Mouse (Mus musculus) ovary, adult 18-20 months (tissue): ENCODE measurements around the gene Uqcc3.
"Not testable (repeated sequence)": the region's sequence is repeated elsewhere in the genome, so short reads cannot be mapped to it uniquely, and the experiment has no call there.

ENCODE experiments used
- DNase-seq: peaks from one replicate; pipeline ENCODE4 v3.0.0; 2022; ENCODE audit warnings: low spot score, mixed read lengths

The Uqcc3 gene

GRCm38 (mm10) chr19:8895397-8895960 lies 14.8 kb upstream of the Uqcc3 start:
- no peak for DNase-seq

- peak; percentile 63 for DNase-seq
Measured at GRCm38 (mm10) chr19:8892829-8893766, 12.4 kb upstream of the Uqcc3 start, which contains the start of gene Ints5. Gene Ints5, plus strand, starts transcription at chr19:8893005.

GRCm38 (mm10) chr19:8888511-8889385 lies 8.0 kb upstream of the Uqcc3 start, which contains the start of the genes 1810009A15Rik and Gm49416:
Gene 1810009A15Rik, plus strand, starts transcription at chr19:8888853.
Gene Gm49416, plus strand, starts transcription at chr19:8888926.
- peak; percentile 91 for DNase-seq

- DNase-seq: no peak
Measured at GRCm38 (mm10) chr19:8887585-8888463, 7.1 kb upstream of the Uqcc3 start.

GRCm38 (mm10) chr19:8886916-8887584 lies 6.3 kb upstream of the Uqcc3 start:
- no peak for DNase-seq

GRCm38 (mm10) chr19:8883616-8884015 lies 2.9 kb upstream of the Uqcc3 start, which contains the start of the genes Lbhd1 and Gm49403:
Gene Lbhd1, plus strand, starts transcription at chr19:8883732.
Gene Gm49403, plus strand, starts transcription at chr19:8883930.
- no peak for DNase-seq

- no peak for DNase-seq
Measured at GRCm38 (mm10) chr19:8881034-8881392, 290 bp upstream of the Uqcc3 start.

GRCm38 (mm10) chr19:8875031-8875430 lies 5.7 kb downstream of the Uqcc3 start:
- no peak for DNase-seq

GRCm38 (mm10) chr19:8872266-8872840 lies 8.4 kb downstream of the Uqcc3 start:
- no peak for DNase-seq

- DNase-seq: peak; percentile 98
Measured at GRCm38 (mm10) chr19:8871267-8872186, 9.2 kb downstream of the Uqcc3 start, which contains the start of gene Ubxn1. Gene Ubxn1, plus strand, starts transcription at chr19:8871496.

- no peak for DNase-seq
Measured at GRCm38 (mm10) chr19:8870838-8871237, 9.9 kb downstream of the Uqcc3 start.

- not testable (repeated sequence) for DNase-seq
Measured at GRCm38 (mm10) chr19:8870381-8870780, 10.3 kb downstream of the Uqcc3 start.

- no peak for DNase-seq
Measured at GRCm38 (mm10) chr19:8864265-8864664, 16.5 kb downstream of the Uqcc3 start.

- DNase-seq: no peak
Measured at GRCm38 (mm10) chr19:8859018-8859417, 21.7 kb downstream of the Uqcc3 start.

- DNase-seq: no peak
Measured at GRCm38 (mm10) chr19:8857689-8858088, 23.0 kb downstream of the Uqcc3 start.

GRCm38 (mm10) chr19:8853117-8853516 lies 27.6 kb downstream of the Uqcc3 start:
- DNase-seq: no peak

- DNase-seq: no peak
Measured at GRCm38 (mm10) chr19:8852236-8852928, 28.3 kb downstream of the Uqcc3 start.

- DNase-seq: no peak
Measured at GRCm38 (mm10) chr19:8851639-8852038, 29.1 kb downstream of the Uqcc3 start.
